Mouse (Mus musculus): Measurements from ENCODE around the gene Kmt5c. TPM values are rescaled to one million over a fixed set of nuclear protein-coding genes. Genes with fewer than 3 reads are reported as not detected.

Kmt5c gene
- polyA plus RNA-seq, 1 experiment from 2014 or later: 84.7 TPM

GRCm38 (mm10) chr7:4747156-4747899 lies 7.4 kb downstream of the Kmt5c start:
- no peak for ATAC-seq (ENCODE audit: low read depth)
- 78% methylated on average over 9 of the region's 9 CpGs for WGBS

DNA sequence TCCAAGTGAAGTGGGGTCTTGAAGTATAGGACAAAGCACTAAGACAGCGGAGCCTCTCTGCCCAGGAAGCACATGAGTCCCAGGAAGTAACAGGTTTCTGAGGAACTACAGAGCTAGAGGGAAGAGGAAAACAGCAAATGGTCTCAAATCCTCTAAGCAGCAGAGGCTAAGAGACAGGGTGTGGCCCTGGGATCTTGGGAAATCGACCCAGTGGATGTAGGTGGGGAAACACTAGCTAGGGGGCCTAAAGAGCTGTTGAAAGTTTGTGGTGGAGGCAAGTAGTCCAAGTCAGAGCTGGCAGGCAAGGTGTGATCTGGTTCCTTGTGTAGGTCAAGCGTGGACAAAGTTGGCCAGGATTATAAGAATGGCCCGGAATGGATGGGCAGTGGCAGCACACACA lies 8.4 kb downstream of the Kmt5c start:
- WGBS: 83% methylated on average over 4 of the region's 4 CpGs
- Histone ChIP-seq H3K4me3 (no peak overlapping the region), H3K27me3 (no peaks in the 10 kb centered on the region), H3K4me1 (replicated peaks) (peaks cover 23% of the 10 kb centered on the region), H3K36me3 (peaks cover 37% of the 10 kb centered on the region), H3K9ac (no peak overlapping the region), H3K27ac (replicated peaks) (no peak overlapping the region), H3K9me3 (no peaks in the 10 kb centered on the region), H3K4me2 (no peak overlapping the region)
- ATAC-seq (ENCODE audit: low read depth): no peak

More at GRCm38 (mm10) chr7:4747156-4747899, 7.4 kb downstream of the Kmt5c start:
- no peak overlapping the region for H3K27ac ChIP-seq (replicated peaks)
- no peak overlapping the region for H3K4me3 ChIP-seq
- peaks cover 45% of the 10 kb centered on the region for H3K36me3 ChIP-seq
- no peak overlapping the region for H3K4me2 ChIP-seq
- no peaks in the 10 kb centered on the region for H3K27me3 ChIP-seq
- no peaks in the 10 kb centered on the region for H3K9me3 ChIP-seq
- peaks cover 23% of the 10 kb centered on the region for H3K4me1 ChIP-seq (replicated peaks)
- no peak overlapping the region for H3K9ac ChIP-seq

- no peaks in the 10 kb centered on the region; the same call in 1 of the 2 replicates for H3K27me3 ChIP-seq
- H3K9ac ChIP-seq: no peak overlapping the region
- no peak overlapping the region for H3K4me3 ChIP-seq
- no peak overlapping the region for H3K4me2 ChIP-seq
- no peaks in the 10 kb centered on the region for H3K9me3 ChIP-seq
- no peak for ATAC-seq (ENCODE audit: low read depth)
- H3K36me3 ChIP-seq: peaks cover 32% of the 10 kb centered on the region
- H3K27ac ChIP-seq (replicated peaks): no peak overlapping the region
- peaks cover 24% of the 10 kb centered on the region for H3K4me1 ChIP-seq (replicated peaks)
- WGBS: 81% methylated on average over 2 of the region's 2 CpGs
These were observed 9.3 kb downstream of the Kmt5c start for GRCm38 (mm10) chr7:4749169-4749568.

GRCm38 (mm10) chr7:4751971-4752820 lies 12.3 kb downstream of the Kmt5c start:
- peaks cover 5% of the 10 kb centered on the region; the same call in 1 of the 2 replicates for H3K36me3 ChIP-seq
- ATAC-seq (ENCODE audit: low read depth): peak; percentile 66
- peaks cover 21% of the 10 kb centered on the region for H3K4me1 ChIP-seq (replicated peaks)
- no peaks in the 10 kb centered on the region; the same call in 1 of the 2 replicates for H3K27me3 ChIP-seq
- H3K4me2 ChIP-seq: peak overlapping the region; percentile 55
- H3K9ac ChIP-seq: peak overlapping the region; percentile 49
- no peaks in the 10 kb centered on the region for H3K9me3 ChIP-seq
- peak overlapping the region; percentile 35 for H3K4me3 ChIP-seq
- no peak overlapping the region for H3K27ac ChIP-seq (replicated peaks)
- 3% methylated on average over 30 of the region's 30 CpGs for WGBS

GRCm38 (mm10) chr7:4752821-4753570 lies 13.1 kb downstream of the Kmt5c start, which contains the start of gene Cox6b2:
Gene Cox6b2, minus strand, starts transcription at chr7:4753094.
- Histone ChIP-seq H3K9me3 (no peaks in the 10 kb centered on the region), H3K4me1 (replicated peaks) (peaks cover 21% of the 10 kb centered on the region), H3K27ac (replicated peaks) (no peak within 1 kb of the TSS), H3K36me3 (0 out of 2 replicates have a peak, but pooled peaks cover 5% of the 10 kb centered on the region), H3K4me2 (peak within 1 kb of the TSS; percentile 55), H3K4me3 (peak within 1 kb of the TSS; percentile 35), H3K9ac (peak within 1 kb of the TSS; percentile 49), H3K27me3 (no peaks in the 10 kb centered on the region; the same call in 1 of the 2 replicates)
- 3% methylated on average over 24 of the region's 24 CpGs for WGBS
- ATAC-seq (ENCODE audit: low read depth): peak; percentile 94

GRCm38 (mm10) chr7:4759670-4760069 lies 19.8 kb downstream of the Kmt5c start:
- Histone ChIP-seq H3K9ac (no peak overlapping the region), H3K36me3 (no peaks in the 10 kb centered on the region), H3K4me3 (no peak overlapping the region), H3K9me3 (no peaks in the 10 kb centered on the region), H3K27ac (replicated peaks) (no peak overlapping the region), H3K27me3 (no peaks in the 10 kb centered on the region), H3K4me1 (replicated peaks) (peaks cover under 1% of the 10 kb centered on the region; the same call in 1 of the 2 replicates), H3K4me2 (no peak overlapping the region)
- WGBS: 60% methylated on average over 1 of the region's 1 CpGs
- ATAC-seq (ENCODE audit: low read depth): no peak

GRCm38 (mm10) chr7:4764946-4765710 lies 25.2 kb downstream of the Kmt5c start:
- H3K4me2 ChIP-seq: no peak overlapping the region

GRCm38 (mm10) chr7:4771202-4771601 lies 31.3 kb downstream of the Kmt5c start, which contains the start of gene Fam71e2:
Gene Fam71e2, minus strand, starts transcription at chr7:4771302.
- H3K27ac ChIP-seq (replicated peaks): no peak within 1 kb of the TSS
- H3K9ac ChIP-seq: no peak within 1 kb of the TSS
- no peaks in the 10 kb centered on the region for H3K9me3 ChIP-seq
- no peak within 1 kb of the TSS for H3K4me2 ChIP-seq
- WGBS: 67% methylated on average over 4 of the region's 5 CpGs
- no peak for ATAC-seq (ENCODE audit: low read depth)
- peaks cover 29% of the 10 kb centered on the region for H3K27me3 ChIP-seq
- no peaks in the 10 kb centered on the region for H3K4me1 ChIP-seq (replicated peaks)
- no peaks in the 10 kb centered on the region for H3K36me3 ChIP-seq
- no peak within 1 kb of the TSS for H3K4me3 ChIP-seq

More at GRCm38 (mm10) chr7:4764946-4765710, 25.2 kb downstream of the Kmt5c start:
- no peak overlapping the region for H3K27ac ChIP-seq (replicated peaks)
- H3K4me1 ChIP-seq (replicated peaks): peaks cover 13% of the 10 kb centered on the region
- no peak overlapping the region for H3K9ac ChIP-seq
- H3K4me3 ChIP-seq: no peak overlapping the region
- 10% methylated on average over 4 of the region's 4 CpGs for WGBS
- H3K27me3 ChIP-seq: no peaks in the 10 kb centered on the region
- no peak for ATAC-seq (ENCODE audit: low read depth)
- H3K36me3 ChIP-seq: no peaks in the 10 kb centered on the region
- H3K9me3 ChIP-seq: no peaks in the 10 kb centered on the region

DNA sequence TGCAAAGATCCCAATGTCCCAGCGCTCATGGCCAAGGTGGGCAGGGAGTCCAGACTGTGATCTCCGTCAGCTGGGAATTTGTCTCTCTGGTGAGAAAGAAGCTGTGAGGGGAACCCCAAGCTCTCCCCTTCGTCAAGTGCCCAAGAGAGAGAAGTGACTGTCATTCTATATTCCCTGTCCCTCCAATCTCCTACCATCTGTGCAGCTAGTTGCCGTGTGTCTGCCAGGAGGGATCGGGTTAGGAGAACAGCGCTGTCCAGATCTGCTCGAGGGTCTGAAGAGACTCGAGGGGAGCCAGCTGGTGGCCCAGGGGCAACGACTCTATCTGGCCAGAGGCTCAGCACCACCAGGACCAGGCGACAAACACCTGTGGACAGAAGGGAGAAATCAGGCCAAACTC lies 36.2 kb downstream of the Kmt5c start:
- H3K9ac ChIP-seq: no peak overlapping the region

GRCm38 (mm10) chr7:4776861-4777830 lies 37.2 kb downstream of the Kmt5c start:
- Histone ChIP-seq H3K27ac (replicated peaks) (no peak overlapping the region), H3K4me3 (peak overlapping the region; percentile 32), H3K9ac (peak overlapping the region; percentile 53), H3K27me3 (peaks cover 86% of the 10 kb centered on the region), H3K9me3 (no peaks in the 10 kb centered on the region), H3K4me2 (peak overlapping the region; percentile 52), H3K36me3 (no peaks in the 10 kb centered on the region), H3K4me1 (replicated peaks) (peaks cover 14% of the 10 kb centered on the region)
- 2% methylated on average over 39 of the region's 56 CpGs for WGBS
- peak; percentile 81 for ATAC-seq (ENCODE audit: low read depth)

More for the DNA sequence above, 36.2 kb downstream of the Kmt5c start:
- Histone ChIP-seq H3K27ac (replicated peaks) (no peak overlapping the region), H3K4me2 (no peak overlapping the region), H3K9me3 (no peaks in the 10 kb centered on the region), H3K36me3 (no peaks in the 10 kb centered on the region), H3K4me3 (no peak overlapping the region), H3K27me3 (peaks cover 78% of the 10 kb centered on the region), H3K4me1 (replicated peaks) (peaks cover 14% of the 10 kb centered on the region)
- WGBS: 57% methylated on average over 10 of the region's 10 CpGs
- ATAC-seq (ENCODE audit: low read depth): no peak

All from neural tube, embryonic 13.5 days (tissue).